Mouse (Mus musculus) limb, embryonic 14.5 days (tissue): ENCODE data around the gene Tsen54. TPM values are rescaled to one million over a fixed set of nuclear protein-coding genes. Genes with fewer than 3 reads are reported as not detected.

ENCODE experiments used
- ATAC-seq: fragments of 200-750 bp; cut with Nextera tagmentation; 2 replicates; pipeline ENCODE4 v1.8.0; 2017; ENCODE audit warnings: low read depth, moderate number of reproducible peaks, moderate TSS enrichment; ENCODE audit not compliant: low FRiP score
- DNase-seq: peaks from one replicate; pipeline ENCODE4 v3.0.0-alpha.2; 2015; ENCODE audit warnings: low spot score
- H3K27ac ChIP-seq: fragments of 300-500 bp; sonication (generic); replicated peaks from 2 replicates; pipeline ENCODE4 v1.5.1; 2014; ENCODE audit warnings: low read depth, mild to moderate bottlenecking, low read length, moderate library complexity, mixed read lengths
- H3K27me3 ChIP-seq: fragments of 300-500 bp; sonication (generic); 2 replicates; pipeline ENCODE4 v1.6.1; 2014; ENCODE audit warnings: low read length, mixed read lengths; ENCODE audit not compliant: control insufficient read depth, insufficient read depth
- H3K36me3 ChIP-seq: fragments of 300-500 bp; sonication (generic); 2 replicates; pipeline ENCODE4 v1.6.1; 2014; ENCODE audit warnings: mild to moderate bottlenecking, low read length, moderate library complexity, mixed read lengths; ENCODE audit not compliant: control insufficient read depth, insufficient read depth
- H3K4me1 ChIP-seq: fragments of 300-500 bp; sonication (generic); 2 replicates; pipeline ENCODE4 v1.6.1; 2014; ENCODE audit warnings: antibody characterized with exemption, low read length, mixed read lengths; ENCODE audit not compliant: control insufficient read depth, insufficient read depth
- H3K4me2 ChIP-seq: fragments of 300-500 bp; sonication (generic); replicated peaks from 2 replicates; pipeline ENCODE4 v1.6.1; 2014; ENCODE audit warnings: low read depth, mild to moderate bottlenecking, low read length, moderate library complexity; ENCODE audit not compliant: severe bottlenecking
- H3K4me3 ChIP-seq: fragments of 300-500 bp; sonication (generic); replicated peaks from 2 replicates; pipeline ENCODE4 v1.5.1; 2014; ENCODE audit warnings: low read length
- H3K9ac ChIP-seq: fragments of 300-500 bp; sonication (generic); 2 replicates; pipeline ENCODE4 v1.6.1; 2014; ENCODE audit warnings: mild to moderate bottlenecking, low read depth, low read length, moderate library complexity; ENCODE audit not compliant: severe bottlenecking
- H3K9me3 ChIP-seq: fragments of 300-500 bp; sonication (generic); 2 replicates; pipeline ENCODE4 v1.6.1; 2016; ENCODE audit warnings: low read length; ENCODE audit not compliant: control insufficient read depth
- POLR2A ChIP-seq: fragments of 200-500 bp; IDR thresholded peaks from 2 replicates; pipeline ENCODE4 v1.8.0; 2012; ENCODE audit warnings: inconsistent platforms, mild to moderate bottlenecking, moderate library complexity, borderline replicate concordance; ENCODE audit not compliant: insufficient read depth, insufficient read length; ENCODE audit errors: extremely low read depth
- WGBS: fragments of 180-500 bp; shearing (Covaris S2); extraction: QIAGEN DNeasy Blood & Tissue Kit; methylation state at CpG from one replicate; pipeline ENCODE4 v1.1.7; 2014; 5-methylcytosine and 5-hydroxymethylcytosine counted together
- polyA plus RNA-seq, 2 experiments: library from polyadenylated mRNA; depleted of rRNA in 1 of 2; stranded (reverse) in 1 of 2; unstranded in 1 of 2; fragments of >200 nt; fragmentation: Nextera tagmentation in 1 of 2; extraction: Ambion mirVana in 1 of 2; gene quantifications; 2 replicates each; pipeline versions ENCODE4 v1.2.1 to v1.2.3; 2012 to 2014

Gene Tsen54
- polyA plus RNA-seq, 2 experiments: 28.1 to 32.6 TPM

DNA sequence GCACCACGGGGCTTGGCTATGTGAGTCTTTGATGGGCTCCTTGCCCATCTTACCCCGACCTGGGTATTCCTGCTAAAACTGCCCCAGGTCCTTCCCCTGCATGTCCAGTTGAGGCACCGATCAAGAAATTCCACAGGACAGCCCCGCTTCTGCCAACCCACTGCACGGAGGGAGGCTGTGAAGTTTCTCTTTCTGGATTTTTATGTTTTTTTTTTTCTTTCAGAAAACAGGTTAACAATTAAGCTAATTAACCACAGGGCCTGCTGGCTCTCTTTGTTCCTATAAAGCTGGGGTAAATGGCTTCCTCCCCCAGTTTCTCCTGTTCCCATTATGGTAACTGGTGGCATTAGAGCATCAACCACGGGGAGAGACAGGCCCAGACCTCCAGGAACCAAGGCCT is 19.5 kb downstream of the Tsen54 start:
- H3K4me1 ChIP-seq: peaks cover 21% of the 10 kb centered on the region
- no peak overlapping the region for H3K4me2 ChIP-seq
- ATAC-seq (no peak), DNase-seq (no peak)
- WGBS: 54% methylated on average over 6 of the region's 6 CpGs
- no peak for TF ChIP-seq POLR2A
- no peak overlapping the region for H3K4me3 ChIP-seq
- no peaks in the 10 kb centered on the region for H3K27me3 ChIP-seq
- H3K27ac ChIP-seq: no peak overlapping the region
- no peaks in the 10 kb centered on the region for H3K9me3 ChIP-seq
- no peaks in the 10 kb centered on the region for H3K36me3 ChIP-seq
- no peak overlapping the region for H3K9ac ChIP-seq

DNA sequence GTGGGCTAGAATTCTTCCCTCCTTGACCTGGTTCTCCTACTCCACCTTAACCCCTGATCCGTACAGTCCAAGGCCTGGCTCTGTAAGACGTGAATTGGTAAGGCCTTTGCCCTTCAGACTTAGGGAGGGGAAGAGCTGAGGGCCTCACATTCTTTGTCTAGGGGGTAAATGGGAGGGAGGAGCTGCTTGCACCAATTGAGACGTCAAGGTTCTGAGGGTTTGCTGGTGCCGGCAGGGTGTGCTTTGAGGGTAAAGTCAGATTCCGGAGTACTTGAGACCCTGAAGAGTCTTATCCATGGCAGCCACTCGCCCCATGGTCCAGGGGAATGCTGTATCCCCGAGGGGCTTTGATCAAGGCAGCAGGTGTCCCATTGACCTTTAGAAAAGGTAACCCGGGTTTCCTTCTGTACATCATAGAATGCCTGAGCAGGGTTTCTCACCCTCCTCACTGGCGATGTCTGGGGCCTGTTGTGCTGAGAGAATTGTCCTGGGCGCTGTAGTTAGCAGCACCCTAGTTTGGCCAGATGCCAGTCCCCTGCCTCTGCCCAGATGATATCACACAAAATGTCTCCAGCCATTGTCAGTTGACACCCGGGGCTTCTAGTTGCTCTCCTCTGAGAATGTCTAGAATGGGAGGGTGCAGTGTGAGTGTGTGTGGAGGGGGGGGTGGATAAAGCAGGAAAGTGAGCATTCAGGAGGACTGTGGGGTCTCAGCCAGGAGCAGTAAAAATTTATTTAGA is 22.3 kb downstream of the Tsen54 start:
- ATAC-seq (no peak), DNase-seq (no peak)
- no peaks in the 10 kb centered on the region for H3K9me3 ChIP-seq
- no peak overlapping the region for H3K4me2 ChIP-seq
- no peak for TF ChIP-seq POLR2A
- H3K27me3 ChIP-seq: no peaks in the 10 kb centered on the region
- H3K27ac ChIP-seq: no peak overlapping the region
- H3K4me1 ChIP-seq: peaks cover 22% of the 10 kb centered on the region
- no peak overlapping the region for H3K4me3 ChIP-seq
- WGBS: 55% methylated on average over 11 of the region's 11 CpGs
- H3K9ac ChIP-seq: no peak overlapping the region
- H3K36me3 ChIP-seq: no peaks in the 10 kb centered on the region

DNA sequence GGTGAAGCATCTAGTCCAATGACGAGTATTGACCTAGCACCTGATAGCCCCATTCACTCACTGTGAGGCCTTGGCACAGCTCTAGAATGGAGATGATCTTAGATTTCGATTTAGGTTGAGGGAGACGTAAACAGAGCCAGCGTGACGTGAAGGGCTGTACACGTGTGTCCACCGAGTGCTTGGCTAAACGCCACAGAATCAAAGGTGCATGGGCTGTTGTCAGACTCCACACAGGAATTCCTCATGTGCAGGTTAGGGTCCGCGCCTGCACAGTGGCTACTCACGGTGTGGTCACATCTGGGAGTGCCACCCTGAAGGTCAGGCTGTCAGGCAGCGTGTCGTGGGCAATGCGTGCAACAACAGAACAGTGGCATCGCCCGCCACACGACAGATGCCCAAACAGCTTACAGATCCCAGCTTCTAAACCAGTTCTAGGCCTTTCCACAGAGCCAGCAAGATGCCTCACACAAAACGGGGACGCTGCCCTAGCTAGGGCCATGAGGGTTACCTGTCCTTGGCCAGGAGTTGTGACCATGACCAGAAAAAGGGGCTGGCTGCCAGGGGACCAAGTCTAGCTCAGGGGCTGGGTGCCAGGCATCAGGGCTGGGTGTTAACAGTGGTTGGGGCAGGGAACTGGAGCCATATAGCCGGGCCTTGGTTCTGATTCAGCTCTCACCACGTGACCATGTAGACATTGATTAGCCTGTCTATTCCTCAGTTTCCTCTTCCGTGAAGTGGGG is 23.3 kb downstream of the Tsen54 start:
- Histone ChIP-seq H3K27me3 (no peaks in the 10 kb centered on the region), H3K27ac (no peak overlapping the region), H3K9ac (no peak overlapping the region), H3K4me3 (no peak overlapping the region), H3K36me3 (no peaks in the 10 kb centered on the region), H3K4me1 (peaks cover 22% of the 10 kb centered on the region), H3K4me2 (no peak overlapping the region), H3K9me3 (no peaks in the 10 kb centered on the region)
- WGBS: 95% methylated on average over 22 of the region's 22 CpGs
- no peak for TF ChIP-seq POLR2A
- ATAC-seq: no peak
- no peak for DNase-seq

DNA sequence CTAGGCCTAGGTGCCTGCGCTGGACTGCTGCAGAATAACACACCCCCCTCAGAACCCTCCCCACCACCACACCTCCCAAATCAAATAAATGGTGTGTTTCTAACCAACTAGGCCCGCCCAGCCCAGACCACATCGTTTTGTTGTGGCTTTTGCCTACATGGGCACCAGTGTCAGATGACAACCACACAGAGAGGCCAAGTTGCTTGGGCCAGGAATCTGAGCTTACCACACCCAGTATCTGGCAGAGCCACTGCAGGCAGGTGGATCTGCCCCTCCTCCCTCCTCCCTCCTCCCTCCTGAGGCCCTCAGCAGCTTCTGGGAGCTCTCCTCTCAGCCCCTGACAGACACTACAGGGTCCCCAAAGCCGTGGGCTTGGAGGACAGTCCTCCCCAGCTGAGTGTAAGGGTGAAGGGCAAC is 24.4 kb downstream of the Tsen54 start:
- Histone ChIP-seq H3K27ac (no peak overlapping the region), H3K9ac (no peak overlapping the region), H3K27me3 (no peaks in the 10 kb centered on the region), H3K9me3 (no peaks in the 10 kb centered on the region), H3K4me3 (no peak overlapping the region), H3K4me2 (no peak overlapping the region), H3K36me3 (no peaks in the 10 kb centered on the region), H3K4me1 (peaks cover 15% of the 10 kb centered on the region; the same call in 1 of the 2 replicates)
- no peak for TF ChIP-seq POLR2A
- 23% methylated on average over 4 of the region's 4 CpGs for WGBS
- ATAC-seq (0 out of 2 replicates have a peak, but pooled peaks have one; percentile 13), DNase-seq (no peak)

DNA sequence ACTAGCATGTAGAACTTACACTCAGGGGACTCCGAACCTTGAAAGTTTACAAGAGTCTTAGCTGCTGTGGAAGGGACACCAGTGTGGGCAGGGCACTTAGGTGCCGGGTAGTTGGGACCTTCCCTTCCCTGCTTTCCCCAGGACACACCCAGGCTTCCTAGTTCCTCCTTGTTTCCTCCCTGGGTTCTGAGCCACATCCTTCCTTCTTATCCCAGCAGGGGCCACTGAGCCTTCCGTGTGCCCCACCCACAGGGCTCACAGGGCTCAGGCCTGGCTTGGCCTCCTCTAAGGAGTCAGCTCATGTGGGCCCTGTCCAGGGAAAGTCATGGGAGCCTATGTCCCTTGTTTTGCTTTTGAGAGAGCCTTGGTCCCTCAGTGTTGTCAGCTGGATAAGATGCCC is 25.2 kb downstream of the Tsen54 start:
- Histone ChIP-seq H3K4me1 (peaks cover 15% of the 10 kb centered on the region; the same call in 1 of the 2 replicates), H3K27me3 (no peaks in the 10 kb centered on the region), H3K9me3 (no peaks in the 10 kb centered on the region), H3K4me2 (no peak overlapping the region), H3K27ac (no peak overlapping the region), H3K4me3 (no peak overlapping the region), H3K36me3 (no peaks in the 10 kb centered on the region), H3K9ac (no peak overlapping the region)
- TF ChIP-seq POLR2A: no peak
- DNase-seq (no peak), ATAC-seq (no peak)
- 62% methylated on average over 3 of the region's 3 CpGs for WGBS
